Mouse (Mus musculus) G1E (cell line): ENCODE measurements around the gene Igsf11. TPM values are rescaled to one million over a fixed set of nuclear protein-coding genes. Genes with fewer than 3 reads are reported as not detected.

Source experiments
- ATAC-seq: 2 replicates; pipeline ENCODE4 v1.8.0; 2016; ENCODE audit warnings: mild to moderate bottlenecking; ENCODE audit not compliant: insufficient number of reproducible peaks, poor library complexity, low FRiP score, severe bottlenecking; ENCODE audit errors: extremely low read depth
- DNase-seq: peaks from one replicate; pipeline ENCODE4 v3.0.0; 2012; ENCODE audit warnings: low spot score
- H3K27me3 ChIP-seq: 2 replicates; pipeline ENCODE4 v1.6.1; 2012; ENCODE audit warnings: mild to moderate bottlenecking, low read length, inconsistent platforms; ENCODE audit not compliant: insufficient read depth
- H3K36me3 ChIP-seq: replicated peaks from 2 replicates; pipeline ENCODE3; 2012; ENCODE audit warnings: mild to moderate bottlenecking, inconsistent platforms
- H3K4me1 ChIP-seq: 2 replicates; pipeline ENCODE4 v1.6.1; 2012; ENCODE audit warnings: low read depth, low read length, inconsistent platforms, mixed read lengths; ENCODE audit not compliant: insufficient read depth
- H3K4me3 ChIP-seq: 2 replicates; pipeline ENCODE4 v1.5.1; 2012; ENCODE audit warnings: low read depth, mild to moderate bottlenecking, inconsistent platforms, low read length, moderate library complexity, mixed read lengths
- H3K9me3 ChIP-seq: replicated peaks from 2 replicates; pipeline ENCODE4 v1.6.1; 2012; ENCODE audit warnings: inconsistent platforms
- CTCF ChIP-seq: IDR thresholded peaks from 2 replicates; pipeline ENCODE4 v1.5.1; 2012; ENCODE audit warnings: low read depth, low read length, inconsistent platforms, mixed read lengths
- GATA1 ChIP-seq: IDR thresholded peaks from 2 replicates; pipeline ENCODE4 v1.6.1; 2012; ENCODE audit warnings: borderline replicate concordance, low read length, inconsistent platforms, mixed read lengths
- GATA2 ChIP-seq: IDR thresholded peaks from 2 replicates; pipeline ENCODE4 v1.6.1; 2012; ENCODE audit warnings: low read depth, low read length, inconsistent platforms, borderline replicate concordance
- POLR2AphosphoS5 ChIP-seq: IDR thresholded peaks from 2 replicates; pipeline ENCODE4 v1.6.1; 2012; ENCODE audit warnings: low read depth, low read length, inconsistent platforms; ENCODE audit not compliant: insufficient replicate concordance
- TAL1 ChIP-seq: conservative IDR thresholded peaks from 2 replicates; pipeline ENCODE4 v1.6.1; 2012; ENCODE audit warnings: low read depth, low read length, inconsistent platforms, mixed read lengths
- polyA plus RNA-seq: library from polyadenylated mRNA; stranded (reverse); fragments of >175 nt; gene quantifications from 2 replicates; pipeline ENCODE4 v1.2.3, GENCODE M21; 2012
- total RNA-seq, 2 experiments: library from RNA; stranded (forward) in 1 of 2; stranded (reverse) in 1 of 2; fragments of 200-1000 nt in 1 of 2; fragments of >200 nt in 1 of 2; fragmentation: Nextera tagmentation in 1 of 2; gene quantifications; 2 replicates each; pipeline ENCODE4 v1.2.3; 2014 to 2017

The Igsf11 gene
- total and polyA plus RNA-seq, 3 experiments: 0.05 TPM; not detected in 2

- TF ChIP-seq POLR2AphosphoS5: no peak
- no peak for TF ChIP-seq GATA2
- no peak for TF ChIP-seq TAL1
- TF ChIP-seq GATA1: no peak
- TF ChIP-seq CTCF: no peak
- no peak for ATAC-seq
- Histone ChIP-seq H3K27me3 (no peaks in the 10 kb centered on the region), H3K9me3 (peaks cover 17% of the 10 kb centered on the region), H3K36me3 (no peaks in the 10 kb centered on the region), H3K4me3 (no peak overlapping the region), H3K4me1 (no peaks in the 10 kb centered on the region)
- no peak for DNase-seq
Observed at GRCm38 (mm10) chr16:38924940-38925339, 32.5 kb downstream of the Igsf11 start.

DNA sequence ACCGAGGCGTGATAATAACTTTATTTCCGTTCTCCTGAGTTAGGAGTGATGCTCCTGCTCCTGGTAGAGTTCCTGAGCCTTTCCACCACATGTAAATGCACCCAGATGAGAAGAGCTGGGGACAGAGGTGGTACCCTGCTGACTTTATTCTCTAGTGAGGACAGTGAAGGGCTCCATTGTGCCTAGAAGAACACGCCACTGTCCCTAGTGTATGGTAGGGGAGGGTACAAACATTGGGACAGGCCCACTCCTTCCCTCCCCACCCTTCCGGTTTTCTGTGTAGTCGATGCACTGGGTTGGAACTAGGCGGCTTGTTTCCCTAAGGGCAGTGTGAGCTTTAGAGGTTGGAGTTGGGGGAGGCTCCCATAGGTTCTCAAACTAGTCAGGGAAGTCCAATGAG lies 36.3 kb downstream of the Igsf11 start:
- Histone ChIP-seq H3K4me3 (no peak overlapping the region), H3K27me3 (no peaks in the 10 kb centered on the region), H3K36me3 (no peaks in the 10 kb centered on the region), H3K9me3 (peaks cover 24% of the 10 kb centered on the region), H3K4me1 (no peaks in the 10 kb centered on the region)
- DNase-seq (no peak), ATAC-seq (no peak)
- TF ChIP-seq CTCF (no peak), GATA1 (no peak), GATA2 (no peak), POLR2AphosphoS5 (no peak), TAL1 (no peak)

- Histone ChIP-seq H3K36me3 (no peaks in the 10 kb centered on the region), H3K4me1 (no peaks in the 10 kb centered on the region), H3K4me3 (no peak overlapping the region), H3K27me3 (no peaks in the 10 kb centered on the region), H3K9me3 (peaks cover 20% of the 10 kb centered on the region)
- DNase-seq (no peak), ATAC-seq (no peak)
- TF ChIP-seq CTCF (no peak), POLR2AphosphoS5 (no peak), GATA1 (no peak), GATA2 (no peak), TAL1 (no peak)
Observed at GRCm38 (mm10) chr16:38931519-38931918, 39.0 kb downstream of the Igsf11 start.

DNA sequence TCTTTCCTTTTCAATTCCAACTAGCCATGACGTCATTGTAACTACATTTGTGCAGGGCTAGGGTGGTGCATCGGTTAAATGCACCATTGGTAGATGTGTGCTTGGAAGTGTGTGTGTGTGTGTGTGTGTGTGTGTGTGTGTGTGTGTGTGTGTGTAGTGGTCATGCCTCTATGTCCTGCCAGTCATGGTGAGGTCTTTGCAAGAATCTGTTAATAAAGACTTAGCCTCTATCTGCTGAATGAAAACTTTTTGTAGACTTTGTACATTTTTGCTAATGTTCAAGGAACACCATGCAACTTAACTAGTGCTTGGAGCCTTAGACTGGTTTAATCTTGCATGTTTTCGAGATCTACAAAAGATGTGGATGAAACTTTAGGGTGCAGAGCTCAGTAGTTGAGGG lies 48.3 kb downstream of the Igsf11 start:
- DNase-seq (no peak), ATAC-seq (no peak)
- H3K4me1 ChIP-seq: no peaks in the 10 kb centered on the region
- no peak overlapping the region for H3K4me3 ChIP-seq
- TF ChIP-seq GATA2 (no peak), TAL1 (no peak), POLR2AphosphoS5 (no peak), CTCF (no peak), GATA1 (no peak)
- H3K9me3 ChIP-seq: no peaks in the 10 kb centered on the region; the same call in 1 of the 2 replicates
- H3K27me3 ChIP-seq: no peaks in the 10 kb centered on the region
- no peaks in the 10 kb centered on the region for H3K36me3 ChIP-seq

GRCm38 (mm10) chr16:38941275-38941674 lies 48.8 kb downstream of the Igsf11 start:
- ATAC-seq (no peak), DNase-seq (no peak)
- Histone ChIP-seq H3K4me1 (no peaks in the 10 kb centered on the region), H3K4me3 (no peak overlapping the region), H3K36me3 (no peaks in the 10 kb centered on the region), H3K9me3 (no peaks in the 10 kb centered on the region; the same call in 1 of the 2 replicates), H3K27me3 (no peaks in the 10 kb centered on the region)
- TF ChIP-seq GATA1: no peak
- no peak for TF ChIP-seq GATA2
- TF ChIP-seq POLR2AphosphoS5: no peak
- no peak for TF ChIP-seq CTCF
- TF ChIP-seq TAL1: no peak

DNA sequence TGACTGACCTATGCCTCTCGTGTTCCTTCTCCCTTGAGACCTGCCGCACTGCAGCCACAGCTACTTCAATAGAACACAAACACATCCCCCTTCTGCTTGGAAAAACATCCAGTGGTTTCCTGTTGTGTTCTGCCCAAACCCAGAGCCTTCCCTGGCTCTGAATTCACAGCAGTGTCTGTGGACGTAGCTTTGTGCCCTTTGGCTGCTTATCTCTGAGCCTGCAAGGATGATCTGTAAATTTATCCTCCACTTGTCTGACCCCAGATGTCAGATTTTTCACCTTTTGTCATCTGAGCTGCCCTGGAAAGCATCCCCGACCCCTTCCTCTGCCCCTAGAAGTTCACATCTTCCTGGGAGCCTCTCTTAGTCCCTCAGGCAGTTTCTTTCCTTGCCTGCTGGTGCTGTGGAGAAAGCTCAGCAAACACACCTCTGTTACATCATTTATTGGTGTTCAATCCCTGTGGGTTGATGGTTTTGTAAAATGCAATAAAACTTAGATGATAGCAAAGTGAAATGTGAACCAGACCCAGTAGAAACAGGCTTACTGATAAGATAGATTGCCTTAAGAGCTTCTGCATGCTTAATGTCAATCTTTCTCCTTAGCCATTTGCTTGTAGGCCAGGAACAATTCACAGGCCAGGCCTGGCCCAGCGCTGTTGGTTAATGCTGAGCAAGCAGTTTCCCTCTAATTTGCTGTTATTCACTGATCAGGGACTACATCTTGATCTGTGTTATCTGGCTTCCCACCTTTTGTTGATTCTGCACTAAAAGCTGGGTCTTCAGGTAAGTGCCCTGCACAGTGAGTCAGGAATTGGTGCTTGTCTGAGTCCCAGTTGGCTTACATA lies 51.5 kb downstream of the Igsf11 start:
- no peak for ATAC-seq
- H3K27me3 ChIP-seq: no peaks in the 10 kb centered on the region
- H3K9me3 ChIP-seq: peaks cover 8% of the 10 kb centered on the region
- no peaks in the 10 kb centered on the region for H3K4me1 ChIP-seq
- H3K4me3 ChIP-seq: no peak overlapping the region
- no peaks in the 10 kb centered on the region for H3K36me3 ChIP-seq
- TF ChIP-seq TAL1 (no peak), POLR2AphosphoS5 (no peak), GATA2 (no peak), CTCF (no peak), GATA1 (no peak)
- DNase-seq: no peak

- H3K36me3 ChIP-seq: no peaks in the 10 kb centered on the region
- no peak for TF ChIP-seq POLR2AphosphoS5
- no peak for TF ChIP-seq GATA1
- TF ChIP-seq GATA2: no peak
- no peak for TF ChIP-seq TAL1
- no peak for TF ChIP-seq CTCF
- DNase-seq (no peak), ATAC-seq (no peak)
- H3K9me3 ChIP-seq: peaks cover 8% of the 10 kb centered on the region
- H3K4me3 ChIP-seq: no peak overlapping the region
- H3K27me3 ChIP-seq: no peaks in the 10 kb centered on the region
- no peaks in the 10 kb centered on the region for H3K4me1 ChIP-seq
Observed at GRCm38 (mm10) chr16:38945111-38945510, 52.6 kb downstream of the Igsf11 start.
